Mouse (Mus musculus) small intestine, adult 2 months (tissue): ENCODE measurements around the gene Gucy1b2.

Experiments
- CTCF ChIP-seq: fragments of 200-500 bp; IDR thresholded peaks from 2 replicates; pipeline ENCODE4 v1.5.1; 2012; ENCODE audit warnings: low read depth, mild to moderate bottlenecking, control low read depth, inconsistent platforms, low read length, moderate library complexity, mixed read lengths; ENCODE audit not compliant: insufficient replicate concordance, insufficient read length; ENCODE audit errors: extremely low read depth
- POLR2A ChIP-seq: fragments of 200-500 bp; IDR thresholded peaks from 2 replicates; pipeline ENCODE4 v1.6.1; 2012; ENCODE audit warnings: low read depth, mild to moderate bottlenecking, control low read depth, inconsistent platforms, low read length, moderate library complexity

GRCm38 (mm10) chr14:62446385-62447213 is 9.5 kb downstream of the Gucy1b2 start:
- TF ChIP-seq POLR2A (no peak), CTCF (no peak)
